26 mouse cellular contexts compared by ENCODE assay signal in the genomic region with DNA sequence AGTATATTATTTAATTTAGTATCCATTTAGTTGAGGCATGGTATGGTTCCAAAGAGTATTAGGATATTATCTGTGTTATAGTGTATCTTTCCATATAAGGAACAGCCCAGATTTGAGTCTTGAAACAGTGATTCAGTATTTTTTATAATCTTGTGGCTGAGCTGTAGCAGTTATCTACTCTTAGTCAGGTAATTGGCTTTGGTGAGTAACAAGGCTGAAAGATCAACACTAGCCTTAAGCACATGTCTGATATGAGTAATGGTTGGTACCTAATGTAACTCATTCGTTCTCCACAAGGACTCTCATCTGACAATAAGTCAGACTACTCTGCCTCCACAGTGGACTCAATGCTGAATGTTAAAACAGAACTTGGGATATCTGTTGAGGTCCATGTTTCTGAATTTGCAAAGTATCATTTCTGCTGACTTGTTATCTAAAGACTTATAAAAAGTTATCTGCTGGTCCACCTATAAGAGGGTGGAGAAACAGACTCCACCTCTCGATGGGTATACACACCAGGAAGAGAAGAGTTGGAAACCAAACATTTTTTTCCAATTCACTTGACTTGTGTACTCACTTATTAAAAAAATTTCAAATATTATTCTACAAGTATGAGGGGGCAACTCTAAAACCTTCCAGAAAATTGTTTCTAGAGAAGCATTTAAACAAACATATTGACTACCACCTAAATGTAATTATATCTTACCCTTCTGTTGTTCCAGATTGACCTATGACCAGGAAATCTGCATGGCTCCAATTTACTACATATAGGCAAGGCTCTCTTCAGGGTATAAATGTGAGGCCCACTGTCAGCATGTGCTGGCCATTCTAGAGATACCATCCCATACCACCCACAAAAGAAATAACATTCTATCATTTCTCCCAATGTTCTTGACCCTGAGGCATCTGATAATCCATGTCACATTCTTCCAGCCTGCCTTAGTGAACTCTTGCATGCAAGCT.
DNase-seq lines count a peak whose midpoint lies in the region; ATAC-seq and TF ChIP-seq lines count a peak whose summit lies in the region.
"Had no signal": no experiment of that assay in that cellular context is flagged by ENCODE, and none has a peak within 500 bp of the region (broad histone marks: within the 10 kb centered on the region; RNA-seq: fewer than 3 reads in every experiment).

No protein-coding gene starts in this region.

- no peak overlapping the region for H3K27ac ChIP-seq in limb, embryonic 11.5 days (replicated peaks; ENCODE audit: low read depth, low read length)
- H3K27ac ChIP-seq in limb, embryonic 10.5 days = no peak overlapping the region
- peak overlapping the region; percentile 35 for H3K27ac ChIP-seq in intestine, postnatal 0 days (ENCODE audit: low read depth, low read length)
- H3K27ac ChIP-seq in stomach, postnatal 0 days (replicated peaks) = no peak overlapping the region
- H3K27ac ChIP-seq: forebrain, embryonic 10.5 days; forebrain, embryonic 13.5 days; hindbrain, embryonic 10.5 days; hindbrain, embryonic 13.5 days had no signal

- H3K4me2 ChIP-seq in limb, embryonic 11.5 days (ENCODE audit: low read depth, severe bottlenecking) = no peak overlapping the region
- no peak overlapping the region for H3K4me2 ChIP-seq in intestine, postnatal 0 days (replicated peaks; ENCODE audit: low read depth)
- H3K4me2 ChIP-seq in stomach, postnatal 0 days (replicated peaks; ENCODE audit: low read depth) = no peak overlapping the region
- H3K4me2 ChIP-seq: forebrain, embryonic 13.5 days; heart, embryonic 11.5 days; hindbrain, embryonic 13.5 days had no signal

- no peaks in the 10 kb centered on the region for H3K4me1 ChIP-seq in limb, embryonic 11.5 days (ENCODE audit: control insufficient read depth, insufficient read depth, low read length)
- no peaks in the 10 kb centered on the region for H3K4me1 ChIP-seq in limb, embryonic 10.5 days
- H3K4me1 ChIP-seq in intestine, postnatal 0 days (replicated peaks; ENCODE audit: control insufficient read depth, insufficient read depth, low read length) = no peaks in the 10 kb centered on the region; the same call in 1 of the 2 replicates
- no peaks in the 10 kb centered on the region for H3K4me1 ChIP-seq in stomach, postnatal 0 days (replicated peaks; ENCODE audit: control insufficient read depth, insufficient read depth)
- H3K4me1 ChIP-seq: forebrain, embryonic 10.5 days; forebrain, embryonic 13.5 days; hindbrain, embryonic 10.5 days; hindbrain, embryonic 13.5 days had no signal

- no peak for TF ChIP-seq EP300 in stomach, postnatal 0 days (optimal IDR thresholded peaks at IDR 0.05)

- no peaks in the 10 kb centered on the region for H3K9me3 ChIP-seq in limb, embryonic 11.5 days (ENCODE audit: control insufficient read depth, low read length)
- no peaks in the 10 kb centered on the region for H3K9me3 ChIP-seq in limb, embryonic 10.5 days (replicated peaks)
- H3K9me3 ChIP-seq in intestine, postnatal 0 days (ENCODE audit: control insufficient read depth) = no peaks in the 10 kb centered on the region
- no peaks in the 10 kb centered on the region for H3K9me3 ChIP-seq in stomach, postnatal 0 days (ENCODE audit: control insufficient read depth, low read length)
- H3K9me3 ChIP-seq: forebrain, embryonic 10.5 days; forebrain, embryonic 13.5 days; hindbrain, embryonic 10.5 days; hindbrain, embryonic 13.5 days had no signal

- TF ChIP-seq CTCF in intestine, postnatal 0 days (IDR thresholded peaks at IDR 0.05; ENCODE audit: low read depth) = no peak
- TF ChIP-seq CTCF in stomach, postnatal 0 days (IDR thresholded peaks at IDR 0.05; ENCODE audit: low read depth) = no peak

- WGBS in limb, embryonic 11.5 days = 78% methylated on average over 2 of the region's 2 CpGs
- WGBS in limb, embryonic 10.5 days = 84% methylated on average over 2 of the region's 2 CpGs
- WGBS in intestine, postnatal 0 days = 34% methylated on average over 2 of the region's 2 CpGs
- 77% methylated on average over 2 of the region's 2 CpGs for WGBS in stomach, postnatal 0 days

- no peak overlapping the region for H3K9ac ChIP-seq in limb, embryonic 11.5 days (ENCODE audit: low read length)
- H3K9ac ChIP-seq in intestine, postnatal 0 days (ENCODE audit: low read depth, low read length) = no peak overlapping the region
- H3K9ac ChIP-seq in stomach, postnatal 0 days (ENCODE audit: low read length) = no peak overlapping the region
- H3K9ac ChIP-seq: forebrain, embryonic 13.5 days; hindbrain, embryonic 13.5 days had no signal

- no peaks in the 10 kb centered on the region for H3K27me3 ChIP-seq in limb, embryonic 11.5 days (ENCODE audit: control insufficient read depth, insufficient read depth, low read length)
- H3K27me3 ChIP-seq in limb, embryonic 10.5 days (ENCODE audit: low read depth, poor library complexity, severe bottlenecking) = no peaks in the 10 kb centered on the region
- H3K27me3 ChIP-seq in intestine, postnatal 0 days (replicated peaks; ENCODE audit: control insufficient read depth, insufficient read depth, low read length) = no peaks in the 10 kb centered on the region
- H3K27me3 ChIP-seq in stomach, postnatal 0 days (ENCODE audit: control insufficient read depth, insufficient read depth, low read length) = no peaks in the 10 kb centered on the region
- H3K27me3 ChIP-seq: CH12.LX; forebrain, embryonic 13.5 days; hindbrain, embryonic 13.5 days had no signal

- H3K4me3 ChIP-seq in limb, embryonic 11.5 days (ENCODE audit: low read depth, low read length) = no peak overlapping the region
- no peak overlapping the region for H3K4me3 ChIP-seq in limb, embryonic 10.5 days
- H3K4me3 ChIP-seq in intestine, postnatal 0 days (ENCODE audit: low read depth, low read length) = no peak overlapping the region
- H3K4me3 ChIP-seq in stomach, postnatal 0 days (ENCODE audit: low read depth, low read length) = no peak overlapping the region
- H3K4me3 ChIP-seq: forebrain, embryonic 10.5 days; forebrain, embryonic 13.5 days; hindbrain, embryonic 10.5 days; hindbrain, embryonic 13.5 days had no signal

- H3K36me3 ChIP-seq in limb, embryonic 11.5 days (ENCODE audit: control insufficient read depth, insufficient read depth, low read length) = no peaks in the 10 kb centered on the region
- H3K36me3 ChIP-seq in limb, embryonic 10.5 days = no peaks in the 10 kb centered on the region
- H3K36me3 ChIP-seq in intestine, postnatal 0 days (ENCODE audit: control insufficient read depth, insufficient read depth) = no peaks in the 10 kb centered on the region
- no peaks in the 10 kb centered on the region for H3K36me3 ChIP-seq in stomach, postnatal 0 days (ENCODE audit: control insufficient read depth, insufficient read depth, low read length)
- H3K36me3 ChIP-seq: forebrain, embryonic 10.5 days; G1E; hindbrain, embryonic 10.5 days; hindbrain, embryonic 13.5 days had no signal

- DNase-seq in limb, embryonic 11.5 days (ENCODE audit: low spot score) = no peak
- no peak for DNase-seq in limb, embryonic 10.5 days (ENCODE audit: low spot score)
- DNase-seq in NIH3T3 (ENCODE audit: low read depth) = peak; percentile 35
- DNase-seq in stomach, postnatal 0 days (ENCODE audit: low spot score) = no peak
- no peak for DNase-seq in c-Kit-positive CD71-positive TER-119-positive erythroid progenitor cells, embryonic 14.5 days (ENCODE audit: low spot score)
- no peak for DNase-seq in left cerebral cortex, adult 18-20 months (ENCODE audit: low spot score in 2 of 2)
- DNase-seq: adrenal gland, adult 8-10 months; adrenal gland, postnatal 25 days; B cell, adult 2 months; cerebellum, adult 18-20 months; cerebellum, adult 9-10 months; cerebellum, postnatal 14 days; gastrocnemius, postnatal 10 days; gastrocnemius, postnatal 36 days had no signal

- peak; percentile 26; the same call in 1 of the 2 replicates for ATAC-seq in limb, embryonic 11.5 days (ENCODE audit: insufficient number of reproducible peaks, low FRiP score, low TSS enrichment, low read depth)
- ATAC-seq in intestine, postnatal 0 days = peak; percentile 84
- ATAC-seq in stomach, postnatal 0 days (ENCODE audit: low FRiP score, low TSS enrichment) = peak; percentile 87
- no peak for ATAC-seq in megakaryocyte-erythroid progenitor cell, adult 5-6 weeks (replicated peaks; ENCODE audit: low FRiP score, low TSS enrichment, poor library complexity, severe bottlenecking)
- ATAC-seq: activated CD4-positive, CD25-positive, alpha-beta regulatory T cell, adult 4 months; forebrain, embryonic 13.5 days; forebrain, embryonic 16.5 days; hindbrain, embryonic 16.5 days had no signal
